Mouse (Mus musculus) midbrain, embryonic 15.5 days (tissue): Measurements from ENCODE around the gene Gm13271. TPM values are rescaled to one million over a fixed set of nuclear protein-coding genes. Genes with fewer than 3 reads are reported as not detected.

ENCODE experiments used
- polyA plus RNA-seq: library from polyadenylated mRNA; unstranded; fragments of >200 nt; fragmentation: Nextera tagmentation; extraction: Ambion mirVana; gene quantifications from 2 replicates; pipeline ENCODE4 v1.2.1, GENCODE M21; 2015

Gm13271 gene
- polyA plus RNA-seq, 1 experiment from 2014 or later: not detected

Other genes starting within 250 kb of the Gm13271 start
- not detected in 2 replicates for gene Ifnb1, start 232.1 kb upstream of the Gm13271 start, polyA plus RNA-seq
- gene Ifna15, start 196.6 kb upstream of the Gm13271 start, polyA plus RNA-seq: not detected in 2 replicates
- gene Ifna14, start 183.1 kb upstream of the Gm13271 start, polyA plus RNA-seq: not detected in 2 replicates
- gene Ifna9, start 162.5 kb upstream of the Gm13271 start, polyA plus RNA-seq: not detected in 2 replicates
- not detected in 2 replicates for gene Ifna12, start 151.5 kb upstream of the Gm13271 start, polyA plus RNA-seq
- gene C87499, start 120.5 kb upstream of the Gm13271 start, polyA plus RNA-seq: not detected in 2 replicates
- not detected in 2 replicates for gene Ifna13, start 110.4 kb upstream of the Gm13271 start, polyA plus RNA-seq
- not detected in 2 replicates for gene Ifna16, start 77.9 kb upstream of the Gm13271 start, polyA plus RNA-seq
- gene Ifna2, start 71.0 kb upstream of the Gm13271 start, polyA plus RNA-seq: not detected in 2 replicates
- not detected in 2 replicates for gene Ifnab, start 63.5 kb upstream of the Gm13271 start, polyA plus RNA-seq
- 1.2 and 1.6 TPM in 2 replicates for gene Gm26566, start 33.1 kb upstream of the Gm13271 start, polyA plus RNA-seq
- gene Klhl9, start 32.4 kb upstream of the Gm13271 start, polyA plus RNA-seq: 112 and 117 TPM in 2 replicates
- not detected in 2 replicates for gene Gm13283, start 5.3 kb downstream of the Gm13271 start, polyA plus RNA-seq
- not detected in 2 replicates for gene Gm13290, start 19.0 kb downstream of the Gm13271 start, polyA plus RNA-seq
- not detected in 2 replicates for gene Gm13289, start 22.1 kb downstream of the Gm13271 start, polyA plus RNA-seq
- gene Gm13272, start 25.0 kb downstream of the Gm13271 start, polyA plus RNA-seq: not detected in 2 replicates
- 0.14 and 0.17 TPM in 2 replicates for gene Ifnz, start 27.3 kb downstream of the Gm13271 start, polyA plus RNA-seq
- gene Gm13276, start 30.8 kb downstream of the Gm13271 start, polyA plus RNA-seq: not detected in 2 replicates
- gene Gm13277, start 33.8 kb downstream of the Gm13271 start, polyA plus RNA-seq: not detected in 2 replicates
- not detected in 2 replicates for gene Gm13278, start 36.7 kb downstream of the Gm13271 start, polyA plus RNA-seq
- not detected in 2 replicates for gene Gm13275, start 39.6 kb downstream of the Gm13271 start, polyA plus RNA-seq
- gene Gm13279, start 42.5 kb downstream of the Gm13271 start, polyA plus RNA-seq: not detected in 2 replicates
- gene Gm13285, start 44.8 kb downstream of the Gm13271 start, polyA plus RNA-seq: not detected in 2 replicates
- not detected in 2 replicates for gene Gm13287, start 48.4 kb downstream of the Gm13271 start, polyA plus RNA-seq
- not detected in 2 replicates for gene Gm13288, start 50.7 kb downstream of the Gm13271 start, polyA plus RNA-seq
- gene Ifna7, start 61.4 kb downstream of the Gm13271 start, polyA plus RNA-seq: not detected in 2 replicates
- gene Ifna11, start 65.1 kb downstream of the Gm13271 start, polyA plus RNA-seq: not detected in 2 replicates
- gene Ifna6, start 72.5 kb downstream of the Gm13271 start, polyA plus RNA-seq: not detected in 2 replicates
- not detected in 2 replicates for gene Ifna5, start 80.7 kb downstream of the Gm13271 start, polyA plus RNA-seq
- not detected in 2 replicates for gene Ifna4, start 87.0 kb downstream of the Gm13271 start, polyA plus RNA-seq
- gene Ifna1, start 95.2 kb downstream of the Gm13271 start, polyA plus RNA-seq: not detected in 2 replicates
- not detected in 2 replicates for gene Ifne, start 125.3 kb downstream of the Gm13271 start, polyA plus RNA-seq